Mouse (Mus musculus): ENCODE measurements at regions not wholly inside any gene's neighbourhood (a gene's known extent, or its start where the extent isn't known, plus 50 kb on each side); places are given as distances from the start of the nearest gene placed in this dataset.
A peak's percentile ranks its signal among the peaks of the same experiment; 100 is the strongest.

- peak; percentile 37 for ATAC-seq (ENCODE audit: low read depth)
- Histone ChIP-seq H3K27ac (replicated peaks) (peak overlapping the region; percentile 100), H3K9me3 (no peaks in the 10 kb centered on the region), H3K9ac (peak overlapping the region; percentile 100), H3K4me2 (peak overlapping the region; percentile 69), H3K27me3 (no peaks in the 10 kb centered on the region), H3K36me3 (no peaks in the 10 kb centered on the region), H3K4me1 (replicated peaks) (0 out of 2 replicates have a peak, but pooled peaks cover 3% of the 10 kb centered on the region), H3K4me3 (peak overlapping the region; percentile 84)
- WGBS: 1% methylated on average over 11 of the region's 11 CpGs
These were observed 221.2 kb downstream of the Mef2c start for GRCm38 (mm10) chr13:83724995-83725394.

- Histone ChIP-seq H3K4me1 (replicated peaks) (0 out of 2 replicates have a peak, but pooled peaks cover 2% of the 10 kb centered on the region), H3K9ac (peak overlapping the region; percentile 100), H3K4me3 (peak overlapping the region; percentile 84), H3K4me2 (peak overlapping the region; percentile 69), H3K27me3 (no peaks in the 10 kb centered on the region), H3K36me3 (no peaks in the 10 kb centered on the region), H3K9me3 (no peaks in the 10 kb centered on the region), H3K27ac (replicated peaks) (peak overlapping the region; percentile 100)
- 2% methylated on average over 13 of the region's 13 CpGs for WGBS
- ATAC-seq (ENCODE audit: low read depth): no peak
These were observed 222.0 kb downstream of the Mef2c start for GRCm38 (mm10) chr13:83725831-83726230.

DNA sequence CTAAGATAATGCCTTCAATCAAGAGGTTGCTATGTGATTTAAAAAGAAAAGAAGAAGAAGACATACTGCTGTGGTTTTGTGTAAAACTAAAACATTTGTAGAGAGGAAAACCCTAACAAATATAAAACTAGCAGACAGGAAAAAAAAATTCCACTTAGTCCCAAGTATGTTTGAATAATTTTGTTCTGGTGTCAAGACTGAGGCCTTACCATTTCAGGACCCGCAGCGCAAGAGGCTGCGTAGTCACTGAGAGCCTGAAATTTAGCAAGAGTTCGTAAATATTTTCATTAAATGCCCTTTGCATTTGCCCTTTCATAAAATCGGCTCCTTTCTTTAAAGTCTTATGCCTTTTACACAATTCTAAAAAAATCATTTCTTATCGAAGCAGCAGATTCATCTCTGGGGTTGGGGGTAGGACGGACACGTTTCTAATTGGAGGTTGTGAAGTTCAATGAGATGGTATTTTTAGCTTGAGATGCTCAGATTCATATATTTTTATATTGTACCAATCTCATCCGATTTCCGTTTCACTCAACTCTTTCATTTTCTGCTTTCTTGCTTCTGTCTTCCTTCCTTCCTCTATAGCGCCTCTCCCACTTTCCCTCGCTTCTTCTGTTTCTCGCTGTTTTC is 222.6 kb downstream of the Mef2c start:
- H3K27ac ChIP-seq (replicated peaks): peak overlapping the region; percentile 100
- H3K4me3 ChIP-seq: peak overlapping the region; percentile 84
- no peaks in the 10 kb centered on the region for H3K4me1 ChIP-seq (replicated peaks)
- H3K27me3 ChIP-seq: no peaks in the 10 kb centered on the region
- no peak for ATAC-seq (ENCODE audit: low read depth)
- 1% methylated on average over 13 of the region's 13 CpGs for WGBS
- no peaks in the 10 kb centered on the region for H3K9me3 ChIP-seq
- H3K9ac ChIP-seq: peak overlapping the region; percentile 100
- H3K36me3 ChIP-seq: no peaks in the 10 kb centered on the region
- peak overlapping the region; percentile 69 for H3K4me2 ChIP-seq

DNA sequence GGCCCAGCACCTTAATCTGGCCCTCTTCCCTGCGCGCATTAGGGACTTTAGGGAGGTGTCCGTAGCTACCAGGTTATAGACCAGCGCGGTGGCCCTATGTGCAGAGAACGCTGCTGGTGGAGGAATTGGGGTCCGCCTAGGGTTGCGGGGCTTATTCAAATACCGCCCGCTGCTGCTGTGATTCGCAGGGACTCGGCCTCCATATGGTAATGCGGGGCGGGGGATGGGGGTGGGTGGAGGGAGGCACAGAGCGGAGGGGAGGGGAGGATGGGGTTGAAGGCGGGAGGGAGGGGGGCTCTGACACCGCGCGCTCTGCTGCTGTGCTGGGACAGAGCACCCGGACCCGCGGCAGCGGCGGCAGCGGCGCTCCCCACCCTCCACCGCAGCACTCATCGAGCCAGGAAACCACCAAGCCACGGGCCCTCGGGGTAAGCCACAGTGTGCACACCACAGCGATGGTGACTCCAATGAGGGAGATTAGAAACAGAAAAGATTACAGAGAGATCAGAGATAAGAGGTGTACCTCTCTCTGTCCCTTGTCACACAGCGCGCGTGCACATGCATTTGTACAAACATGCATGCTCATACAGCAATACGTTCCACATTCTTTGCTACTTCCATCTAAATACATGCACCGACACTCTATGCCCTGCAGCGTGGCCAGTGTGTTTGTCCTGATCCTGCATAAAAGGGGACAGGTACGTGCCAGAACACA is 223.4 kb downstream of the Mef2c start:
- ATAC-seq (ENCODE audit: low read depth): peak; percentile 54
- H3K9ac ChIP-seq: peak overlapping the region; percentile 100
- no peaks in the 10 kb centered on the region for H3K4me1 ChIP-seq (replicated peaks)
- WGBS: under 1% methylated on average over 38 of the region's 38 CpGs
- peak overlapping the region; percentile 84 for H3K4me3 ChIP-seq
- H3K9me3 ChIP-seq: no peaks in the 10 kb centered on the region
- no peaks in the 10 kb centered on the region for H3K36me3 ChIP-seq
- peak overlapping the region; percentile 69 for H3K4me2 ChIP-seq
- H3K27me3 ChIP-seq: no peaks in the 10 kb centered on the region
- H3K27ac ChIP-seq (replicated peaks): peak overlapping the region; percentile 100

DNA sequence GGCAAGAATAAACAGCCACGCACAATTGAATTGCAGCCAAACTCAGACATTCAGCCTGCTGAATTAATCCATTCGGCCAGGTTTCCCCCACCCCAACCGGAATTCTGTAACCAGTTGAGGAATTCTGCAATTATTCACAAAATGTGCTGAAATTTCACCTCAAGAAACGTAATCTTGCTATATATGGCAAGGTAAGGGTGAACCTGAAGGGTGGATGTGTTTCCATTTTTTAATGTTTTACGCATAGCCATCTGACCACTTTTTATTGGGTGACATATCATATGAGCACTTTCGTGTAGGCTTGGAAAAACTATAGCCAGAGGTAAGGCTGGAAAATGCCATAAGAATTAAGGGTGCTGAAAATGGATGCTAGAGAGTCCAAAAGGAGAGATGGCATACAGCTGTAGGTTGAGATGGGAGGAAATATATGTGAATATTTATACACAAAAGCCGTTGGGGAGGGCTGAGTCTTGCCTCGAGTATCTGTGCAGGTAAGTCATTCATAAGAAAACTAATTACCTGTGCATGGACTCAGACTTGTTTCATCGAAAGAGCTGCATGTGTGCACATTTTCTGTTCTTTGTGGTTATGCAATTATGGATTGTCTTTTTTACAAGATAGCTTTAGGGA is 224.0 kb downstream of the Mef2c start:
- WGBS: 4% methylated on average over 9 of the region's 9 CpGs
- H3K27ac ChIP-seq (replicated peaks): peak overlapping the region; percentile 100

GRCm38 (mm10) chr13:83728421-83729010 is 224.7 kb downstream of the Mef2c start:
- peak overlapping the region; percentile 69 for H3K4me2 ChIP-seq
- ATAC-seq (ENCODE audit: low read depth): no peak

More for the DNA sequence above, 224.0 kb downstream of the Mef2c start:
- peak overlapping the region; percentile 100 for H3K9ac ChIP-seq
- H3K27me3 ChIP-seq: no peaks in the 10 kb centered on the region
- no peak for ATAC-seq (ENCODE audit: low read depth)
- peak overlapping the region; percentile 84 for H3K4me3 ChIP-seq
- H3K4me1 ChIP-seq (replicated peaks): no peaks in the 10 kb centered on the region
- no peaks in the 10 kb centered on the region for H3K9me3 ChIP-seq
- peaks cover 2% of the 10 kb centered on the region; the same call in 1 of the 2 replicates for H3K36me3 ChIP-seq
- peak overlapping the region; percentile 69 for H3K4me2 ChIP-seq

GRCm38 (mm10) chr13:83729331-83730009 is 225.6 kb downstream of the Mef2c start:
- H3K27me3 ChIP-seq: no peaks in the 10 kb centered on the region
- H3K4me2 ChIP-seq: peak overlapping the region; percentile 69
- H3K36me3 ChIP-seq: peaks cover 8% of the 10 kb centered on the region; the same call in 1 of the 2 replicates
- H3K9ac ChIP-seq: peak overlapping the region; percentile 100
- under 1% methylated on average over 33 of the region's 33 CpGs for WGBS
- H3K9me3 ChIP-seq: no peaks in the 10 kb centered on the region
- H3K4me3 ChIP-seq: peak overlapping the region; percentile 84
- H3K4me1 ChIP-seq (replicated peaks): no peaks in the 10 kb centered on the region
- H3K27ac ChIP-seq (replicated peaks): peak overlapping the region; percentile 100
- peak; percentile 9; the same call in 1 of the 2 replicates for ATAC-seq (ENCODE audit: low read depth)

More at GRCm38 (mm10) chr13:83728421-83729010, 224.7 kb downstream of the Mef2c start:
- Histone ChIP-seq H3K9me3 (no peaks in the 10 kb centered on the region), H3K4me3 (peak overlapping the region; percentile 84), H3K27ac (replicated peaks) (peak overlapping the region; percentile 100), H3K27me3 (no peaks in the 10 kb centered on the region), H3K4me1 (replicated peaks) (no peaks in the 10 kb centered on the region), H3K9ac (peak overlapping the region; percentile 100), H3K36me3 (peaks cover 6% of the 10 kb centered on the region; the same call in 1 of the 2 replicates)
- 4% methylated on average over 5 of the region's 5 CpGs for WGBS

GRCm38 (mm10) chr13:83730155-83730712 is 226.4 kb downstream of the Mef2c start:
- H3K4me2 ChIP-seq: peak overlapping the region; percentile 69
- ATAC-seq (ENCODE audit: low read depth): no peak; the same call in 1 of the 2 replicates
- under 1% methylated on average over 16 of the region's 16 CpGs for WGBS
- H3K9ac ChIP-seq: peak overlapping the region; percentile 100
- H3K9me3 ChIP-seq: no peaks in the 10 kb centered on the region
- peak overlapping the region; percentile 100 for H3K27ac ChIP-seq (replicated peaks)
- H3K36me3 ChIP-seq: peaks cover 8% of the 10 kb centered on the region; the same call in 1 of the 2 replicates
- H3K27me3 ChIP-seq: no peaks in the 10 kb centered on the region
- H3K4me3 ChIP-seq: peak overlapping the region; percentile 84
- H3K4me1 ChIP-seq (replicated peaks): no peaks in the 10 kb centered on the region

DNA sequence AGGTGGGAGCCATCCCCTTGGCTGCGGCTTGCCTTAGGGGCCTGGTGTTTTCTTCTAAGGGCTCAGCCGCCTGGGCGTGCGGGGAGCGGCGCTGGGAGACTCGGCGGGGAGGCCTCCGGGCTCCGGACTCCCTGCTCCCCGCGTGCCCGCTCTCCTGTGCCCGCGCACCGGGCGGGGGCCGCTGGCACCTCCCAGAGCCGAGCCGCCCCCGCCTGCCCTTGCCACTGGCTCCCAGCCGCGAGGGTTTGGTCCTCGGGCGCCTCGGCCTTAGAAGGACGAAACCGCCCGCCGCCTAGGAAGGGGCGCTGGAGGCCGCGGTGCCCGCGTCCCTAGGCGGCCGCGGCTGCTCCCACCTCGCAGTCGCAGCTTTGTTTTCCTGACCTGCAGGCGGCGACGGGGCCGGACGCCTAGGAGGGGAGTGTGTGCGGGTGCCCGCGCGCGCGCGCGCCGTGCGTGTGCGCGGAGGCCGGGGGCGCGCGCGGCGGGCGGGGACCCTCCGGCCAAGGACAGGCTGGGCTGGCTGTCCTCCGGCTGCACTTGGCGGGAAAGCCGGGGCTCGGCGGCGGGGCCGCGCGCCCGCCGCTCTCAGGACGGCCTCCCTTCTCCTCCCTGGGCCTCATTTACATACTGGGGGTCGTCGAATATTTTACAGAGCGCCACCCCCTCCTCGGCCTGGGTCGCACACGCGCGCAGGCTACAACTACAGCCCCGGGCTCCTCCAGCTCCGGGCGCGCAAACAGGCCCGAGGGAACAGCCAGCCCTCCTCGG is 227.1 kb downstream of the Mef2c start:
- H3K4me3 ChIP-seq: peak overlapping the region; percentile 84
- peaks cover 8% of the 10 kb centered on the region; the same call in 1 of the 2 replicates for H3K36me3 ChIP-seq
- H3K4me2 ChIP-seq: peak overlapping the region; percentile 69
- no peaks in the 10 kb centered on the region for H3K9me3 ChIP-seq
- WGBS: under 1% methylated on average over 89 of the region's 91 CpGs
- no peaks in the 10 kb centered on the region for H3K27me3 ChIP-seq
- peak overlapping the region; percentile 100 for H3K27ac ChIP-seq (replicated peaks)
- H3K4me1 ChIP-seq (replicated peaks): no peaks in the 10 kb centered on the region
- peak overlapping the region; percentile 100 for H3K9ac ChIP-seq
- peak; percentile 69 for ATAC-seq (ENCODE audit: low read depth)

DNA sequence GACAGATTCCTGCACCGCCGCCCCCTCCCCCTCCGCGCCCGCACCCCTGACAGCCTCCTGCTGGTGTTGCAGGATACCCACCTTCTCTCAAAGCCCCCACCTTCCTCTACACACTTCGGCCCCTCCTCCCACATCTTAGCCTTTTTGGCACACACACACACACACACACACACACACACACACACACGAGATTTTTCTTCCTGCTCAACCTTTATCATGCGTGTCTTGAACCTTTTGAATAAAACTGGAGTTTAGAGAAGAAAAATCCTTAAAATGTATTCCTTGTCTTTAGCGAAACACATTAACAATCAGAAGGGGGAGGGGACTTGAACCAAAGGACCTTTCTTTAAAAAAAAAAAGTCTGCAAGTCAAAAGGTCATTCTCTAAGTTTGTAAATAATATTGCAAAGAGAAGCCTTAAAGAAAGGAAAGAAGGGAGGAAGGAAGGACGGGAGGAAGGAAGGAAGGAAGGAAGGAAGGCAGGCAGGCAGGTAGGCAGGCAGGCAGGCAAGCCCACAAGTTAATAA is 227.7 kb downstream of the Mef2c start:
- no peak for ATAC-seq (ENCODE audit: low read depth)
- H3K9ac ChIP-seq: peak overlapping the region; percentile 100
- WGBS: under 1% methylated on average over 10 of the region's 10 CpGs

More for the DNA sequence above, 227.7 kb downstream of the Mef2c start:
- H3K27me3 ChIP-seq: no peaks in the 10 kb centered on the region
- H3K4me2 ChIP-seq: peak overlapping the region; percentile 69
- peak overlapping the region; percentile 100 for H3K27ac ChIP-seq (replicated peaks)
- H3K4me3 ChIP-seq: peak overlapping the region; percentile 84
- peaks cover 8% of the 10 kb centered on the region; the same call in 1 of the 2 replicates for H3K36me3 ChIP-seq
- H3K9me3 ChIP-seq: no peaks in the 10 kb centered on the region
- no peaks in the 10 kb centered on the region for H3K4me1 ChIP-seq (replicated peaks)
